Mouse (Mus musculus): ENCODE measurements around the gene Qdpr.

The Qdpr gene

DNA sequence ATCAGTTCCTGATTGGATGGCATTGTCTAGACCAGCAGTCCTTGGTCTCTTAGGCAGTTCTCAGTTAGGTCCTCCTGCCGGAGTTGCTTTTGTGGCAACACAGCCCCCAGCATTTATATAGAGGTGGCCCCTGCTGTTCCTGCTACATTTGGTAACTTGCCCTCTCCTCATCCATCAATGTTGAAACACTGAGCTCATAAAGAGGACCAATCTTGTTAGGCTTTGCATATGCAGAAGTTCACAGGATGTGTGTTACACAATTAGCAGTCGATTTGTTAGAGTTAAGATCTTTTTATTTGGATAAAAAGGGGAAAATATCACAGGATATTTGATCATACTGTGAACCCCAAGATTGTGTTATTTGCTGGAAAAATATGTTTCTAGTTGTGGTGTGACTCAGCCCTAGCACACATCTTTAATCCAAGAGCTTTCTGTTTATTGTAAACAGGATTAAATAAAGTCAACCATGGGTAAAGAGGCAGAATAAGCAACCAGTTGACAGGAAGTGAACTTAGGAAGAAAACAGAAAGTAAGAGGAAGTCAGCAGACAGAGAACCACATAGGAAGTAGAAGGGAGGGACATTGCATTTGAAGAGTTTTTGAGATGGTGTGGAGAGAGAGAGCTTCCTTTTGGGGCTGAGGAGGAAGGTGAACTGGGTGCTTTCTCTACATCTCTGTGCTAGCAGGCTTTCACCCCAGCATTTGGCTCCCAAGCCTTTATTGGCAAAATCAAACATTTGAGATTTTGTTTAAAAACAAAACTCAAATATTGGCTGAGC is 65.8 kb downstream of the Qdpr start:
- DNase-seq (ENCODE audit: low read depth), result no peak
